Mouse (Mus musculus) adrenal gland, adult 2 months (tissue): Measurements from ENCODE around the gene Ssmem1. TPM values are rescaled to one million over a fixed set of nuclear protein-coding genes. Genes with fewer than 3 reads are reported as not detected.

ENCODE experiments used
- DNase-seq: peaks from one replicate; pipeline ENCODE4 v3.0.0; 2021
- long read RNA-seq: library from polyadenylated mRNA; stranded (forward); transcript quantifications from one replicate; pipeline ENCODE4 v2.0.0, GENCODE M21; 2021
- polyA plus RNA-seq: library from polyadenylated mRNA; depleted of rRNA; stranded (reverse); fragments of >200 nt; gene quantifications from 2 replicates; pipeline ENCODE4 v1.2.3, GENCODE M21; 2012; rRNA removed
- total RNA-seq, 2 experiments: library from RNA; stranded (reverse); gene quantifications; 2 replicates each; pipeline ENCODE4 v1.2.3; 2021

Gene Ssmem1
- under 1 TPM in 1 of 2 experiments, not detected in 1; 0.28 TPM for total RNA-seq
- polyA plus RNA-seq: not detected in 2 replicates
- long read RNA-seq: 0 reads

DNA sequence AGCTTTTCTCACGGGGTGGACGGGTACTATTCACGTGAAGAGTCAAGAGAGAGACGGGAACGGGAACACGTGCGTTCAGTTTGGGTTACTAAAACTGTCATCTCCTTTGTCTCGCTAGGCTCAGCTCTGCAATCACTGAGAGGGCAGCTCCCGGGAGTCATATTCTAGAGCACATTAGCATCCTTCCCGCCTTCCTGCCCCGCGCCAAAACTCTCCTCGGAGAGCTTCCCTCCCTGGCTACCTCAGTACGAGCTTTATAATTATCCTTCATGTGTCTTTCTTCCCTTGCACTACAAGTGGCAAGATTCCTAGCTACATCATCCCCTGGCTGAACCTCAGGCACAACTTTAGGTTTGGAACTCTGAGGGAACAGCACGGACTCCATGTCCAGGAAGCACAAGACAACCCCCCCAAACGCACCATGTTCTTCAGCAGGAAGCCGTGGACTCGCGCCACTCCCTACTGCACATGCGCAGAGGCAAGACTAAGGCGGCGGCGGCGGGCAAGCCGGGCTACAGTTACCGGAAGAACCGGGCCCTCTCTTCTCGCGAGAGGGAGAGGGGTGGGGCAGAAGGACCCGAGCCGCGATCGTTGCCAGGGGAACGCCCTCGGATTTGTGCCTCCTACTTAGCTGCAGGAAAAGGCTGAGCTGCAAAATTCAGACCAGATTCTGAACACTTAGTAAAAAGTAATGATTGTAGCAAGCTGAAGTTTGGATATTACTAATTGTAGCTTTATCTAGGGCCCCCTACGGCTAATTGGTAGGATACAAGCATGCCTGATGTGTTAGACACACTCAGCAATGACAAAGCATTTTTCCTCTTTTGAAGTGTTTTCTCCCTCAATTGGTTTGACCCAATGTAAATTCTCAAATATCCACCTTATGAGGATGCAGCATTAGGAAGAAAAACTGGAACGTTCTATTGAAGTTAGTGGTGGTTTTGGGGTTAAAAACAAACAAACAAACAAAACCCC lies at the start of gene Ssmem1, which contains the start of gene Tmem209:
Ssmem1 (plus strand) TSS at position 585 of the 975 bp plus-strand sequence.
Tmem209 (minus strand) TSS at position 519 of the 975 bp plus-strand sequence.
- peak; percentile 99 for DNase-seq

DNA sequence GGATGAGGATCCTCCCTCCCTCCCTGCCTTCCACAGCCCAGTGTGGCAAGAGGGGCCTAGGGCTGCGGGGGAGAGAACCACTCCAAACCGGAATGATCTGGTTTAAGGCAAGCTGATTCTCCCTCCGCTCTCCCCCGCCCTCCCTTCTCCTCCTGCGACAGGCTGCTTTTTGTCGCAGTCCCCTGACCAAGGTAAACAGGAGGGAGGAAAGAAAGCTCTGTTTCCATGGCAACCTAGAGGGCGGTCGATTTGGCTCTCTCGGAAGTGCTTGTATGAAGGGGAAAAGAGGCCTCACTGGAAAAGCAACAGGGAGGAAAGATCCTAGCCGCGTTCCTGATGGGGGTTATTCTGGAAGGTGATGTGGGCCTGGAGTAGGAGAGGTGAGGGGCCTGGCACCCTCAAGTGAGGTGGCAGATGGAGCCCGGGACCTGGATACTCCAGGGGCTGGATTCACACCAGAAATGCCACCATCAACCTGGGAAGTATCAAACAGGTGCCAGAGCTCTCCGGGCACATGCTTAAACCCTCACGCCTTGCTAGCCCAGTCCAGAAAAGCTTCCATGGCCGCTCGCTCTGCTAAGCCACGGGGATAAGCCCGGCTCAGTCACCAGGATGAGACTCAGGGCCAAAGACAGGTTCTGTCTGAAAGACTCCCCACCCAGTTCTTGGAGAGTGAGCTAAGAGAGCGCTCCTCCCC lies 48.8 kb upstream of the Ssmem1 start:
- DNase-seq: peak; percentile 43

DNA sequence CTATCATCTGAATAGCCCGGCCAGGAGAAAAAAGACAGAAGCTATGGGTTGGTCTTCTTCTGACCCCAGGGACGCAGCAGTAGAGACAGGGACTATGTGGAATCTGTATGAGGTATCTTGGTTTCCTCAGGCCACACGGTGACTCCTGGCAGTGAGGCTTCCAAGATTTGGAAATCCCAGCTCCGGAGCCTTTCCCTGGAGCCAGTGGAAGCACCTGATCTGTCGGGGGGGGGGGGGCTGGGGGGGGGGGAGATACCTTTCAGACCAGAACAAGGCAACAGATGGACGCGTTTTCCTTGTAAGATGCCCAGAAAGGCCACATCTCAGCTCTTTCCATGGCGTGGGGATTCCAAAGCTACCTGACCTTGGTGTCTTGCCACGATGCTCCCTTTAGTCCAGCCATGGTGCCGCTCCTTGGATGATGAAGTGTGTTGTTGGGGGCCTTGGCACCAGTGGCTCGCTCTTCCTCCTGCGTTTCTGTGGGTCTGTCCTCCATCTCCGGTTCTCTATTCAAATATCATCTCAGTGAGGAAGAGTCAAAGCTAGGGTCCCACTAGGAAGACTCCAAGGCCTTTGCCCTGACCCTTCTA lies 47.8 kb upstream of the Ssmem1 start:
- no peak for DNase-seq

DNA sequence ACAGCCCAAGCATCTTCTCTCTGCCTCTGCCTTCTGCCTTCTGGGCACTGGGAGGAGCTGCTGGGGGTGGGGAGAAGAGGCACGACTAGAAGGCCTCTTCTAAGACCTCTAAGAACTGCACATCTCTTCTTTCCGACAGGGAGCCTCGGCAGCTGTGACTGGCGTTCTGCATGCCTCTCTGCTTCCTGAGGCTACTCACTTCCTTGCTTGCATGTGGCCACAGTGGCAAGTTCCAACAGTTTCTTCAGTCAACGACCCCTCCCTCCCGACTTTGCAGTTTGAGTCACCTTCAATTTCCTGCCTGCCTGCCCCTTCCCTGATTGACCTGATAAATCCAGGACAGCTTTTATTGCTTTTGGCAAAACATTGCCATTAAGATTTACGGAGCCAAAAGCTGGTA lies 46.8 kb upstream of the Ssmem1 start:
- DNase-seq: no peak

DNA sequence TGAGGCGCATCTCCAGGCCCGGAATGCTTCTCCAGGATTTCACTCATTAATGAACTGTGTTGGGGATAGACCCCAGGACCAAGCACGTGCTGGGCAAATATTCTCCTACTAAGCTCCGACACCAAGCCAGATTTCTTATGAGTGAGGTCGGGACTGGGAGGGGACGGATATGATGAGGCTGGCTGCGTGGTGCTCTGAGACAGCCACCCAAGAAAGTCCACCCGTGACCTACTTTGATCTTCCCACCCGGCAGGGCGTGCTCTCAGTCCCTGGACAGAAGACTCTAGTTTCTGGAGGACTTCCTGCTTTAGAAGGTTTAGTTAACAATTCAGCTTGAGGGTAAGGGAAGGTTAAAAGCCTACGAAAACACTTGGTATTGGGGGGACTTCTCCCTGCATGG lies 44.1 kb upstream of the Ssmem1 start:
- DNase-seq: no peak

DNA sequence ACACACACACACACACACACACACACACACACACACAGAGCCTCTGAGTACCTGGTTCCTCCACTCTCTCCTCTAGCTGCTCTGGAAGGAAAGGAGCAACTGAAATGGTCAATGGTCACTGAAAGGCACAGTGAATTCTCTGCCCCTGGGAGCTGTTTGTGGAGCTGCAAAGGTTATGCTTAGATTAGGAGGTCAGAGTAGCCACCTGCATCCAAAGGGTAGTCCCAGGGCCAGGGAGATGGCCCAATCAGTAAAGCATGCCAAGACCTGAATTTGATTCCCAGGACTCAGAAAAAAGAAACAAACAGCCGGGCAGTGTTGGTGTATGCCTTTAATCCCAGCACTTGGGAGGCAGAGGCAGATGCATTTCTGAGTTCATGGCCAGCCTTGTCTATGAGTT lies 41.6 kb upstream of the Ssmem1 start:
- no peak for DNase-seq

DNA sequence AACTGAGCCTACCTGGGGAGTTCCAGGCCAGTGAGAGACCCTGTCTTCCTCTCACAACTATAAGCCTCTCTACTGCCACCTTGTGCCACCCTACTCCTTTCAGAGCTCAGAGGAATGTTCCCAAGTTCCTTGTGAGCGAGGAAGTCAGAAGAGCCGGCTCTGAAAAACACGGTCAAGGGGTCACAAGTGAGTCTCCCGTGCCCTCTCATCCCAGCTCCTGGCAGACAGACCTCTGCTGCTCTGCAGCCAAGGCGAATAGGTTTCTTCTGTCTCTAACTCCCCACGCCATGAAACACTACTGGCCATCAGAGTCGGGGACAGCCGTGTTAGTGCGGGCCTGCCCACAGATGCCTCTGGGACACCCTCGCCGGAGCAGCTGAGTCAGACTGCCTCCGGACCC lies 41.0 kb upstream of the Ssmem1 start:
- DNase-seq: peak; percentile 49

DNA sequence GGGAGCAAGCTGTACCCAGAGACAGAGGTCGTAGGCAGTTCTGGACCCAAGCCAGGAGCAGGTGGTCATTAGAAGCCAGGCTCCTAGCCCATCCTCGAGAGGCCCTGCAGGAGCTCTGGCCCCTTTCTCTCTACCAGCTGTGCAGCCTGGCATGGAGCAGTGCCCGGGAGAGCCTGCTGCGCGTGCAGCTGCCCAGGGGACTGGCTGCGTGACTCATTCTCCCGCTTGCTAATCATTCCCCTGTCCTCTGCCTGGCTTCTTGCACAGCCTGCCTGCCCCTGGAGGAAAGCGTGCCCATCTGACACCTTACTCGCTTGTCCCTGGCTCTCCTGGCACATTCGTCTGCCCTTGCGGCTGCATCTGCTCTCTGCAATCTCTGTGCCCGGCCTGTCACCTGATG lies 40.3 kb upstream of the Ssmem1 start:
- DNase-seq: peak; percentile 83

DNA sequence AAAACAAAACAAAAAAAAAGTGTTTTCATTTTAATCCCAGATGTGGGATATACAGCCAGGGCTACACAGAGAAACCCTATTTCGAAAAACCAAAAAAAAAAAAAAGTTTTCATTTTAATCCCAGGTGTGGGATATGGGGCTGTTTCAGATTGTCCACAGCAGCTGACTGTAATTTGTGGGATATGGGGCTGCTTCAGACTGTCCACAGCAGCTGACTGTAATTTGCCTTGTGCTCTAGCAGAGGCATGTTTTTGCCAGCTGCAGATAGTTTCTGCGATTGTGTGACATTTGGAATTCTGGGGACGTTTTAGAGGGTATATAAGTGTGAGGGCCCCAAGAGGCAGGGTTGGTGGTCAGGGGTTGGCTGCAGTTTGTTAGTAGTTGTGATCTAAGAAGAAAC lies 37.9 kb upstream of the Ssmem1 start:
- no peak for DNase-seq

DNA sequence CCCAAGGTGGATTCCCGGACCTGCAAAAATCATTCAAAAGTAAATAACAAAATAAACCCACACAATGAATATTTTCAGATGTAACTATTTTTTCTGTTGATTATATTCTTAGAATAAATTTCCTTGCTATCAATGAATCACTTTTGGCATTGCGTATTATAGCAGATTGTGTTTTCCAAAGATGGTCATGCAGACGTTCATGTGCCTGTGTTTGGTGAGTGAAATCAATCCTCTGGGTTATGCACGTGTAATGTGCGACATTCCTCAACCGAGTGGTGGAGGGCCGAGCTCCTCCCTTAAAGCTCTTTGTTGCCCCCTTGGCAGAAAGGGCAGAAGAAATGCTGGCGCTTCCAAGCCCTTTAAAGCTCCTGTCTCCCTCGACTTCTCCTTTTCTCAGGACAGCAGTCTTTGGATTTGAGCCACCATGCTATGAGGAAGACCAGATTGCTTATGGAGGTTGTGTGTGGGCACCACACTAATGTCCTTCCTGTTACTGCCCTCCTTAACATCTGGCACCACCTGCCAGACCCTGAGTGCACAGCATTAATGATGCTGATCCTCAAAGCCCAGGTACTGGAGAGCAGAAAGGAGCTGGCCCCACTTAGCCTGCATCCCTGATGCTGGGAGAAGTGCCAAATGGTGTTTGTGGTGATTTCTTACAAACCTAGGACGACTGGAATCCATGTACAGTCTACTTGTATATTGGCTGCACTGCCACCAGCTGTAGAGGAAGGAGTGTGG lies 33.5 kb upstream of the Ssmem1 start:
- no peak for DNase-seq

DNA sequence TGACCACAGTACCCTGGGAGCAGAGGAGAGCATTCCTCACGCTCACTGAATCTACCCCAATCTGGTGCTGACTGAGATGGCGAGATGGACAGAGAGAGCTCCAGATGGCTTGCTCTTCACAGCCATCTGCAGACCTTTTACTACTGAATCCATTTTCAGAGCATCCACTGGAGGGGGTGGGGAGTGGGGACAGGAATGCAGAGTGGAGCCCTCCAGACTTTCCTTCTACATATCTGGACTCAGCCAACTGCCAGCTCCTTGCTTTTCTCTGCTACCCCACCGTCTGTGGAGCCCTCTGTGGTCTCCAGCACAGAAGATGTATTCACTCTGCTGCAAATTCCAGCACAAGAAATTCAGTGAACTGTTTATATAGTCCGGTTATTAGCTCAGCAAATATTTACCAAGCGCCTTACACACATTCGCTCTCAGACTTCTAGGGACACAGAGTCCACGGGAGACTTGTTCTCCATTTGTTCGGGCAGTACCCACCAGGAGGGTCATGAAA lies 32.4 kb upstream of the Ssmem1 start:
- DNase-seq: no peak

DNA sequence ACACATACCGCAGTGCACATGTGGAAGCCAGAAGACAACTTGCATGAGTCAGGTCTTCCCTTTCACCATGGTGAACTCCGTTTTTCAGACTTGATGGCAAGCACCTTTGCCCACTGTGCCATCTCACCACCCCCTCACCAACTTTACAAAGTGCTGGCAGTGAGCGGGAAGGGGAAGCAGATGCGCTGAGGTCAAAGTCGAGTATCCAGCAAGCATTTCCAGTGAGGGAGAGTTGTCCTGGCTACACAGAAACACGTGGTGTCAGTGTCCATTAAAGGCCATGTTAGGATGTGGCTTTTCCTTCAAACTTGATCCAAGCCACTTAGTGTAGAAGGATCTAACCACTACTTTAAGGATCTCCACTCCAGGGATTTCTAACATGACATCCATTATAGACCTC lies 31.9 kb upstream of the Ssmem1 start:
- DNase-seq: no peak

DNA sequence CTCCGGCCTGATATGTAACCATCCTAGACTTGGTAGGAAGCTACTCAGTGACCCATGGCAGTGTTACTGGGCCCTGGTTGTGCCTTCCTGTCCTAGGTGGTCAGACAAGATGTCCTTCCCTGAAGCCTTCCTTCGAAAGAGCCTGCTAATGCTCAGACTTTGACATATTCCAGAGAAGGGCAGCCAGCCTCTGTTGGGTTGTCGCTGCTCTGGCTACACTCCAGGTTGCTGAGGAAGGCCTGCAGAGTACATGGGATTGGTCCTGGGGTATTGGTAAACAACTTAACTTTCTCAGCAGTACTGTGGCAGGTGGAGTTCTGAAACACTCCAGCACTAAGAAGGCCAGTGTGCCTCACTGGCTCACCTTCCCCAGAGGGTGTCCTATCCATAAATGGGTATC lies 30.2 kb upstream of the Ssmem1 start:
- no peak for DNase-seq

DNA sequence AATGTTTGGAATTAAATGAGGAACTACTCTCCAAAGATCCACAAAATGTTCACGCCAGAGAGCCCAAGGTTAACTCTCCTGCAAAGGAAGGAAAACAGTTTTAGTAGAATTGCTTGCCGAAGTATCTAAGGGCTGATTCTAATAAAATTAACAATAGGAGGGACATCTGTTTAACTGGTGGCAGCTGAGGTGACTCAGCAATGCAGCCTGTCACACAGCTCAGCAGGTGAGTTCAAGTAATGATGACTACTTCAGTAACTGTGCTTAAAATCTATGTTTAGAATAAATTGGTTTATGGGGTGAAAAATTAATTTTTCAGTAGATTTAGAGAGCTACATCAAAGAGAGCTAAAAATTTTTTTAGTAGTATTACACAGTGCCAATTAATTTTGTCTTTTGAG lies 26.7 kb upstream of the Ssmem1 start:
- DNase-seq: no peak

DNA sequence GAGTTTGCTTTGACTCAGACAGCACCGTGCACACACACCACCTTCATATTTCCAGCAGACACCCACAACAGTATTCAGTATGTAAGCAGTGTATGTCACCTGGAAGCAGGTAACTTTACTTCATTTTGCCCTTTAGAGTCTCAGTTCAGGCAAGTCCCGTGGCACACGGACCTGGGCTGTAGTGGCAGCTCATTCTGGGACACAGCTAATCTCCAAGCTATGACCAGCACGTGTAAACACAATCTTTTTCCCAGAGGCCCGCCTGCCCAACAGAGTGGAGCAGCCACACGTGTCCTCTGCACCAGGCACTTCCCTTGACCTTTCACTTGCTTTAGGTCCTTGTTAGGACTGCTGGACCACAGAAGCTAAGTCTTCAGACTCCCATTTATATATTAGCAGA lies 23.1 kb upstream of the Ssmem1 start:
- DNase-seq: no peak

DNA sequence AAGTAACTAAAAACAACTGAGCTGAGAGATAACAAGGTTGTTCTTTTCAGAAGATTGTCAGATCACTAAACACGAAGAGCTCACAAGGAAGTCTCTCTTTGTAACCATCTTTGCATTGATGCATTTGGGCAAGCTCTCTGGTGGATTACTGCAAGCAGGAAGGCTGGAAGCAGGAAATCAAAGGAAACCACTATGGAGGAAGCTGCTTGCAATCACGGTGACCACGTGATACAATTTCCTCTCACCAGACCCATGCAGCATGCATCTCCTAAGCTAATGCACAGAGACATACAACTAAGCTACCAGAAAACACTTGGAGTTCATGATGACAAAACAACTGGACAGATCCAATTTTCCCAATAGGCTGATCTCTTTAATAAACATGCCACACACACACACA lies 10.6 kb upstream of the Ssmem1 start:
- no peak for DNase-seq

DNA sequence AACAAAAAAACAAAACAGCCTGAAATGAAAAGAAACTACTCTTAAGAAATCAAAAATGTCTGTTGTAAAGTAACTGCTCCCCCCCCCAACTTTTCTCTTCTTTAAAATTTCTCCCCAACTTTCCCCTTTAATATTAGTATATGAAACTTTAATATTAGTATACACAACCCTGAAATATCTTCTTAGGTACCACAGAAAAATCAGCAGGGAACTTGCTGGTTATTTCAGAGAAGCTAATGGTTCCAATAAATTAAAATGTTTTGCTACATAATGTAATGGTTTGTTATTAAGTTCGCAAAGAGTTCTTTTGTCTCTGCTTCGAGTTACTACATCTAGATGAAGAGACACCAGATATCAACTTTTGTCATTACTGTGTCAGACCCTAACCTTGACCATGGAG lies 825 bp upstream of the Ssmem1 start:
- no peak for DNase-seq

DNA sequence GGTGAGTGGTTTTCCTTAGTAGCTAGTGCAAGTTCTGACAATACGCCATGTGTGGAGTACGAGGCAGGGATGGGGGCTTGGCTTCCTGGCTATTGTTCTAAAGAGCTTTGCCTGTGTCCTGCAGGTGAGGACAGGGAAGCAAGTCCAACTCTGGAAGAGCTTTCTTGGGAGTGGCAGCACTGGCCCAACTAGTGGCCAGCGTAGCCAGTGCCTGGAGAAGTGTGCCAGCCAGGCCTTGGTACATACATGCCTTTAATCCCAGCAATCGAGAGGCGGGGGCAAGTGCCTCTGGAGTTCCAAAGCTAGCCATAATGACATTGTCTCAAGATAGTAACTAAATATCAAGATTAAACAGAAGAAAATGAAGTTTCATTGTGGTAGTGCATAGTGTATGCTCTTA lies 642 bp downstream of the Ssmem1 start:
- no peak for DNase-seq

DNA sequence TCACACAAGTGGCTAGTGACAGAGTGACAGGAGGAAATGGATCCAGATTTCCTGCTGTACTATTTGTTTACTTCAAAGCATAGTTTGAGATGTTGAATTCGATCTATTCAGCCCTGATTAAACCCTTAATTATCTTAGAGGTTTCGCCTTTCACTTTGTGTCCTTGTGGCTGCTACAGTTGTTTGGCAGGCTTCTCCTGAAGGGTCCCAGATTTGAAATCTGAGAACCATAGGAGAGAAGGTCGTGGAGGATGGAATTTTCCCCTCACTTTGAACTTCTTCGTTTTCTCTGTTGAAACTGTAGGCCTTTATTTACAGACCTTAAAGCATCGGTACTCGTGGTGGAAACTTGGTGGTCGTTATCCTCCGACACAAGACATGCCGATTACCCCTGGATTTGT lies 4.6 kb downstream of the Ssmem1 start:
- DNase-seq: no peak

DNA sequence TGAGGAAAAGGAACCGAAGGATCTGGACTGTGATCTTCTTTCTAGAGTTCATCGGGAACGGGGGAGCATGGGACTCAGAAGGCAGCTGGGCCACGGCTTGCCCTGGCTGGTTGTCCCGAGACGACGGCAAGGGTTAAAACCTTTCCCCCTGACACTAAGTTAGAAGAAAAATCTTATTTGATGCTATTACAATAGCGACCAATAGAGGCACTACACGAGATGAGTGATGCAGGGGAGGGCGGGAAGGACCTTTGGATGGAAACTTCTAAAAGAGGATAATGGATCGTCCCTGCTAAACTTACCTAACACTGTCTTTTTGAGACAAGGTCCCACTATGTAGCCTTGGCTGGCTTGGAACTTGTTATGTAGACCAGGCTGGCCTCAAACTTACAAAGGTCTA lies 10.8 kb downstream of the Ssmem1 start:
- DNase-seq: no peak

DNA sequence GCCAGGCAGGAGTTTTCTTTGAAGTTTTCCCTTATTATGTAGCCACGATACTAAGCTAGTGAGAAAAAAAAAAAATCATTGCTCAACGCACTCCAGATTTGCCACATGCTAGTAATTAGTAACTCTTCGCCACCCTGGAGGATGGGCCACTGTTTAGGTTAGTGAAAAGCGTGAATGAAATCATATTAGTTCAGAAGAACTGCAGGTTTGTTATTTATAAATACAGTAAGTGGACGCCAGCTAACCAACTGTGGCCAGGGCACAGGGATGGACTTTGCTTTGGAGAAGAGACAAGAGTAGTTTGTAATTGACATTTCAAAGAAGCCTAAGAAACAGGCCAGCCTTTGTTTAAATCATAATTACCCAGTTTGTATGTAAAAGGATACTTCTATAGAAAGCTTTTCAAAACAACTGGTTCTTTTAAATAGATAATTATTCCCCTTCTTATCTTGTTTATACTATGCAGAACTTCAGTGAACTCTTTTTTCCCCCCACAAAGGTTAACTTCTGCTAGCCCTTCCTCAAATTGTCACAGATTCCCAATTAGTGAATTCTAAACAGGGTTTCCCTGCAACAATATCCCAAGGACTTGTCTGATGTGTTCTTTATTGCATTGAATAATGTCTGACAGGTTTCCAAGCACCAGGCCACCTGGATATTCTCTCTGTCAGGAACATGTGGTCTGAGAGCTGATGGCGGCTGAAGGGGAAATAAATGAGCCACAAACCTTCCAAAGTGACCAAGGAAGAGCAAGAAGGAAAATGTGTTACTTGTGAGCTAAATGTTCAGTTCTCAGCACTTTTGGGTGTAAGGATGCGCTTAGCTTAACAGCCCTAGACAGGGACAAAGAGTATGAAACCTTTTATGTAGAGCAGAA lies 16.0 kb downstream of the Ssmem1 start:
- no peak for DNase-seq
